Mouse (Mus musculus): ENCODE data around the gene Entpd1.

Gene Entpd1

DNA sequence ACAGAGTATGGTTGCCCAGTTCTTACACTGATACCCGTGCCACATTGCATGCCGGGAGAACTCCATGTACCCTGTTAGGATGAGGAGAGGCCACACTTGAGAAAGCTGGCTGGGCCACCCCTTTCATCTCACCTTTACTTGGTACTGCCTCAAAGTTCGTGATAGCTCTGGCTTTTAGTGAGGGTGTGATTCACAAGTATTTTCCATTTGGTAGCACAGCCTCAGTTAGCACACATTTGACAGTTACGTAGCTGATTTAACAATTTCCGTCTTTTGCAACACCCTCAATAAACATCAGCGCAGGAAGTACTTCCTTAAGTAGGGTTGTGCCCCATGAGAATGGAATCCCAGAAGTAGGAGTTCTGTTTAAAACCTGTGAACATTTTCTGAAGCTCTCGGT is 53.6 kb downstream of the Entpd1 start:
- DNase-seq (ENCODE audit: low spot score in 2 of 2): no peak

DNA sequence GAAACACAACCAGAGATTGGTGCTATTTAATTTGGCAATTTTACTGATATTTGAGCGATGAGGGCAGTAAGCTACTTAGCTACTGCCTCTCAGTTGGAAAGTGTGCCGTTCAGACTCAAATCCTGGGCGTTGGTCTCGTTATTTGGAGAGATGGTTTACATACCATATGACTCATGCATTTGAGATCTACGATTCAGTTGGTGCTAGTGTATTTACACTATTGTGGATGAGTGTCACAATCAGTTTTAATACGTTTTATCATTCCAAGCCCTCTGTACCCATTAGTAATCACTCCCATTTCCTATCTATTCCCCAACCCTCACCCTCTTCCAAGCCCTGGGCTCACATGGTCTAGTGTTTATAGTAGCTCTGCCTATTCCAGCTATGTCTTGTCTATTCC is 54.9 kb downstream of the Entpd1 start:
- no peak for DNase-seq (ENCODE audit: low spot score in 2 of 2)

DNA sequence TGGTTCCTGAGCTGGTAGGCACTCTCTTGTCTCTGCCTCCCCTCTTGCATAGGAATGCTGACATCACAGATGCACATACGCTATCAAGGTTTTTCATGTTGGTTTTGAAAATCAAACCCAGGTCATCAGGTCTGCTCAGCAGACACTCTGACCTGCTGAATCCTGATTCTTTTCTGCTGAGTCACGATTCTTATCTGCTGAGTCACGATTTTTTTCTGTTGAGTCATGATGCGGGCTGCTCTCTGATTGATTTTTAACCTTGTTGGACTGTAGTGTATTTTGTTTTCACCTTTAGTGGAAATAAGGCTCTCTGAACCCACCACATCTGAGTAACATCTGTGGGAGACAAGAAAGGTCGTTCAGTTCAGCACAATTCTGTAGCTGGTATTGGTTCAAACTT is 63.2 kb downstream of the Entpd1 start:
- DNase-seq (ENCODE audit: low spot score in 2 of 2): no peak

DNA sequence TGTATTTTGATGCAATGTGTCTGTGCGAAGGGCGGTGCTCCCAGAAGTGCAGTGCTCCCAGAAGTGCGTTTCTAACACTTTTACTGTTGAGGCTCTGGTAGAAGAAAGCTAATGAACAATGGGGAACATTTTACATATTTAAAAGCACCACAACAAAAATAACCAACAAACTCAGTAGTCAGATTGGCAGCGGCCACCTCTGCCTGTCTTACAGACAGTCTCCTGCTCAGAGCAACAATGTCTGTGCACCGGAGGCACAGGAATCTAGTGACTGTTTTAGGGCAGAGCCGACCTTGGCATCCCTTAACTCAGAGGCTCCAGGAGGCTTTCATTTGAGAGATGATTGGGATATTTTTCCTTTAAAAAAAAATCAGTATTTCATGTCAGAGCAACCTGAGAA is 65.9 kb downstream of the Entpd1 start:
- DNase-seq (ENCODE audit: low spot score in 2 of 2): no peak

DNA sequence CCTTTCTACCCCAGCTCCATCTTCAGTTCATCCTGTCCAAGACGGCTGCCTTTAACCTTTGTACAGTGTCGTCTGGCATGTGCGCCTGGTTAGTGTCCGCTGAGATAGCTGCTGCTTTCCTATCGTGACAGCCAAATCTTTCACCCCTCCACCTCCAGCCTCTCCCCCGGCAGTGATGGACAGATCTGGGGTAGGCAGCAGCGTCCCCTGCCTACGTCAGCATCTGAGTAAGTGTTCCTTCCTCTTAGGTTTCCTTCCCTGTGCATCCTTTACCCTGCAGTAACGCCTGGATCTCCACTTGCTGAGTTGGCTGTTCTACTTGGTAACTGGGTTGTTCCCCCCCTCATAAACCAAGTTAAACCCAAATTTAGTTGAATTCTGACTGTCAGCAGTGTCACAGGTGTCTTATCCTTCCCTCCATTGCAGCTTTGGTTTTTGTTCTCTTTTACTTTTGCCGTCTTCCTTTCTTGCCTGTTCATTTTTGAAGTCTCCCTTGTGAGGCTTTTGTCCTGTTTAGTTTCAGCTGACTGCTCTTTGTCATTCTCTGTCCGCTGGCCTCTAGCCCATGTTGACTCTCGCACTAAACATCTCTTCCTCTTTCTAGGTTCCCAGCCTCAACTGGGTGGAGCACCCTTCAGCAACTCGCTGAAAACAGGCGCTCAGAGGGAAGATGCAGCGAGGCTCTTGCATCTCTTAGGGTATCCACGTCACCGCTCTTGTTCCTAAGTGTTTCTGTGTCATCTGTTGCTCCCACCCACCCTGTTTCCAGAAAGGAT is 66.6 kb downstream of the Entpd1 start:
- peak; percentile 75 to 80 for DNase-seq (ENCODE audit: low spot score in 2 of 2)

DNA sequence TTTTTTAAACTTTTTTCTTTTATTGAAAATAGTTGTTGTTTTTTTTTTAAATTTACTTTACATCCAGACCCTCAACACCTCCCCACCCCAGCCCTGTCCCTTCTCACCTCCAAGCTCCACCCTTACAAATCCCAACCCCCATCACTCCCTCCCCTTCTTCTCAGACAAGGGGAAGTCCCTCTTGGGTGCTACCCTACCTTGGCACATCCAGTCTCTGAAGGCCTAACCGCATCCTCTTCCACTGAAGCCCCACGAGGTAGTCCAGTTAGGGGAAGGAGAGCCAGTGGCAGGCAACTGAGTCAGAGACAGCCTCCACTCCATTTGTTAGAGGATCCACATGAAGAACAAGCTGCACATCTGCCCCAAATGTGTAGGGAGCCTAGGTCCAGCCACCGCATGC is 67.5 kb downstream of the Entpd1 start:
- DNase-seq (ENCODE audit: low spot score in 2 of 2): peak; percentile 55 to 59

DNA sequence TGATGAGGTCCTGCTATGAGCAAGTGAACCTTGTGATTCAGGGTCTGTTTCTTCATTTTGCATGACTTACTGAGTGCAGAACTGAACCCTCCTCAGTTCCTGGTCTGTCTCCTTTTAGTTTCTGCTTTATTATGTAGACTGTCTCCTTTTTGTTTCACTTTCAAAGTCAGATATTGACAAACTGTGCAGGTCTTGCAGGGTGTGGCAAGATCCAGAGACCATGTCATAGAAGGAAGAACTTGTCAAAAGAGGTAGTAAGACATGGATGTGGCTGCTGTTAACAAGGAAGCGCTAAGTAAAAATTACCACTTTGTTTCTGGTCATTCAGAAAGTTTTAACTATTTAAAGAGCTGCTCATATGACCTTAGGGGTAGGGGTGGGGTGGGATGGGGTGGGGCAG is 72.0 kb downstream of the Entpd1 start:
- DNase-seq (ENCODE audit: low spot score in 2 of 2): peak; percentile 59 to 72

DNA sequence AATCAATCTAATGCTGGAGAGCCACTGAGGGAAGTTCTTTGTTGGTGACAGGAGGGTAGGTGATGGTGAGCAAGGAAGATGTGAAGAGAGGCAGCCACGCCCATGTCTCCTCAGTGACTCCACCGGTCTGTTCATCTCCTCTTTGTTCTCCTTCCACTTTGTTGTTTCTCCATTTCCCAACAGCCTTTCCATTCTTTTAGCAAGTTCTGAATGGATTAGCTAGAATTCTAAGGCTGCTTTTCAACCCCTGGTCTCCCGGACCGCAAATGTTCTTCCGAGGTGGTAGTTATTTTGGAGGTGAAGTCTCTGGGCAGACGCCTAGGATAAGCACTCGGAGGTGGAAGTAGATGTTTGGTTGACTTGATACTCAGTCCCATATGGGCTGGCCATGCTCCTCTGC is 72.4 kb downstream of the Entpd1 start:
- no peak for DNase-seq (ENCODE audit: low spot score in 2 of 2)

DNA sequence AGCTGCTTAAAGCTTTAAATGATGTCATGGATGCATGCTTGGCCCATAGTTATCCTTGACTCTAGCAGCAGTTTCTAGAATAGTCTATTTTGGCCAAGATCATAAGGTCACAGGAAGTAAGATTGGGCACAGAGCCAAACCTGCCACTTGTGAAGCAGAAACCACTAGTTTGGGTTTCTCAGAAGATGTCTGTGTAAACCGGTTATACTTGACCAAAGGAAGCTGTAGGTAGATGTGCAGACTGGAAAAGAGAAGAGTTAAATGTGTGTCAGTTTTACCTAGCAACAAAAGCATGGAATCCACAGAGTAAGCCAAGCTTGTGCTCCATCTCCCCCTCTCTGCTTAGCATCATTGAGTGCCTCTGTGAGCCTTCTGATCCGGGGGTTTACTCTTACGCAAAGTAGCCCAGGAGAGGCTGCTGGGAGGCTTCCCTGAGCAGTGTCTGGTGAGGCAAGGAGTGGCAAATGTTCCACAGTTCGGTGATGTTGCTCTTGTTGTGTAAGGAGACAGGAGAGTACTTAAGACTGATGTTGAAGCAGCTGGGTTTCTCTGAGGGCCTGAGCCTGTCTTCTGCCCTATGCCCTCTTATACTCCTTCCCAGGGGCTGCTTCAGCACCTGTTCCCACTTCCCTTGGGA is 75.2 kb downstream of the Entpd1 start:
- peak; percentile 68 to 81 for DNase-seq (ENCODE audit: low spot score in 2 of 2)

DNA sequence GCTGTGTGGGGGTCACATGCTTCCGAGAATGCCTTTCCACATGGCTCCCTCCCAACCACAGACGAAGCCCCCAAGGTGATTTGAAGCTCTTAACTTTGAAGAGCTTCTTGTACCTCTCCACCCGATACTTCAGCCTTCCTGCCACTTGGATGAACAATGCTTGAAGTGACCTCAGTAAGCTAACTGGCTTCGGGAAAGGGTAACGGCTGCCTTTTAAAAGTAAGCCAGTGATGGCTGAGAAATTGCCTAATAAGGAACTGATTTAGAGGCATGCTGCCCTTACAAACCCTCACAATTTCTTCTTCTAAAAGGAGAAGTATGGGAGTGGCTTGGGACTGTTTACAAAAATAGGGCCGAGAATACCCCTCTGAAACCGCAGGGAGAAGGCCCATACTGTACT is 81.0 kb downstream of the Entpd1 start:
- DNase-seq (ENCODE audit: low spot score in 2 of 2): peak; percentile 12 to 33

DNA sequence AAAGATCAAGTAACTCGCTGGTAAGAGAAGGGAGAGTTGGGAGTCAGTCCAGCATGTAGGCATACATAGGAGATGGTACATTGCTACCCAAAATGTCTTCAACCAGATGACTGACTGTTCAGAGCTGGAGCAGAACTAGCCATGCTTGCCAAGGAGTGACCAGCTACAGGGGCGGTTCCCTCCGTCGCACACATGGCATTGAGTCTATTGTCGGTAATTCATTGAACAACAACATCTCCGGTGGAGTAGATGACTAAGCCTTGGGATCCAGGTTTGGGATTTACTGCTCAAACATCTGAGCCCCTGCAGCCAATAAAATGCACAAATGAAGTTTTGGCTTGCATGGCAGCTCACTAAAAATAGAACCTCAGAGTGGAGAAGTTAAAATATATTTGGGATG is 84.0 kb downstream of the Entpd1 start:
- no peak for DNase-seq (ENCODE audit: low spot score in 2 of 2)

DNA sequence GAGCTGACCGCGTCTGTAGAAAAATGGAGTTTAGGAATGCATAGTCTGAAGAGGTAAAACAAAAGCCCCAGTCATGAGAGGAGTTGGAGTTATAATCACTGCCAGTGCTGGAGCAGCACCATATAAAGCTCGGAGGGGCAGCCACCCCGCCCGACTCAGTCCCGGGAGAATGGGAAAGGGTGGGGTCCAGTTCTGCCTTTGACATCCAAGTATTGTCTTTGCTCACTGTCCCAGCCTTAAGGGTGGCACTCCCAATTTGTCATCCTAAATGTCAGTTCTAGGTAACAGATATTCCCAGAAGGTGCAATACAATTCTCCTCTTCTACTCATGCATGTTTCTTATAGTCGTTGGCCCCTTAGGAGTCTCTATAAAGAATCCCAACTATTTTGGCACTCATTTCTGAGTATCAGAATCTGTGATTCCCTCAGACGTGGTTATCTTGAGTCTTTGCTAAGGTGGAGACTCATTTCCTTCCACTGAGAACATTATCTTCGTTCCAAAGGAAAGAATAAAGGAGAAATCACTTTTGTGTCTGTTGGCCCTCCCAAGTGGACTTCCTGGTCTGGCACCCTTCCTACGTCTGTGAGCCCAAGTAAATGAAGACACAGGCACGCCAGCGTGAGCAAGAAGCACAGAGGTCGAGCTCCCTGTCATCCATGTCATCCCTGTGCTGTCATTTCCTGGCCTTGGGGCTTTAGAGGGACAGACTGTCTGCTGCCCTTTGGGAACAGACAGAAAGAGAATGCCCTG is 86.1 kb downstream of the Entpd1 start:
- DNase-seq (ENCODE audit: low spot score in 2 of 2): no peak

DNA sequence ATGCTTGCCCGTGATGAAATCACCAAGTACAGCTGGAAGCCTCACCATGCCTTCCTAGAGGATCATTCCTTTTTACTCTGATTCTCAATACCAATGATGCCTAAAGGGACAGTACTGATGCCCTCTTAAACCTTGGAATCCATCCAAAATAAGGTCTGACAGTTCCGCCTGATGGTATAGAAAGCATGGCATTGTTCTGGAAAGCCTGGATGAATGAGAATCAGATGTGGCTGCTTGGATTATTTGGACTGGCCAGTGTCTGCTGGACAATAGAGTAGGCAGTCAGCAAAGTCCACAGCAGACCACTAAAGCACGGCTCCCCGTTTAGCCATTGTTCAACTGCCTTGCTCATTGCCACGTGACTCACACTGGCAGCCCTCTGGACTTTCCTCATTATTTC is 87.7 kb downstream of the Entpd1 start:
- no peak for DNase-seq (ENCODE audit: low spot score in 2 of 2)

DNA sequence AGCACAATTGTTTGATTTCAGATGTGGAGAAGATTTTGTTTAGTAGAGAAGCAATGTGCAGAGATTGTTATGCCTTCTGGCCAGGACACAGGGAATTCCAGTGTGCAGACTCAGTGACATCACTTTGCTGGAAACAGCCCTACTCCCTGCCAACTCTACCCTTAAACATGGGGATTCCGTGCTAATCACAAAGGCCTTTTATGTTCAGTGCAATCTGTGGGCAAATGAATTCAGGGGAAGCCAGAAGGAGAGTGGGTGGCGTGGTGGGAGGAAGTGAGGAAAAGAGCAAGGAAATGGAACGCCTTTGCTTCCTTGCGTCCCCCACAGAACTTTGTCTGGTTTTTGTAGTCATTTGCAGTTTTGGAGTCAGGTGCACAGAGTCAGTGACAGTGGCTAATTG is 90.2 kb downstream of the Entpd1 start:
- no peak for DNase-seq (ENCODE audit: low spot score in 2 of 2)

DNA sequence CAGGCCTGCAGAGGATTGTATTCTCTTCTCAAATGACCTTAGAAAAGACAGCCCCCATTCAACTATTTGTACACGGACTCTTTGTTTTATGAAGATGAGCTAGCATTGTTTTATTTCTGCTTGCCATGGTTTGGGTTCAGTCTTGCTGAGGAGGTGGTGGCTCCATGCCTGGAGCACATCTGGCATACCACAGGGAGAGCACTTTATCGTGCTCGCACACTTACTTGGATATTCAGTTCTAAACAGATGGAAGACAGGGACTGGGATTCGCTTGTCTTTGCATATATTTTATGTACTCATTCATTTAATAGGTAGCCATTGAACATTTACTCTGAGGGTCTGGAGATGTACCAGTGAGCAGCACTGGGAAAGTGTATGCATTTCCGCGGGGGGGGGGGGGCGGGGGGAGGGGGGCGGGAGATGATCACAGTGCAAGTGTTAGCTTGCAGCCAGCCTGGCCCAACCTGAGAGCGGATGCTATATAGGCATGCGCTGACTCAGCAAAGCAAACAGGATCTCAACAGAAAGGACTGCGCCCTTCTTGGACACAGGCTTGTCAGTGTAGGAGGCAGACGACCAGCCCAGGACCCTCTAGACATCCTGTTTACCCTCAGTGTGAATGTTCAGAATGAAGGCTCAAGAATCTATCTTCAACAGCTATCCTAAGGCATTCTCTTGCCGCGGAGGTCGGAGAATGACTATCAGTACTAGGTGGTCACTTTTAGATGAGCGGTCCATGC is 100.9 kb downstream of the Entpd1 start:
- no peak for DNase-seq (ENCODE audit: low spot score in 2 of 2)

DNA sequence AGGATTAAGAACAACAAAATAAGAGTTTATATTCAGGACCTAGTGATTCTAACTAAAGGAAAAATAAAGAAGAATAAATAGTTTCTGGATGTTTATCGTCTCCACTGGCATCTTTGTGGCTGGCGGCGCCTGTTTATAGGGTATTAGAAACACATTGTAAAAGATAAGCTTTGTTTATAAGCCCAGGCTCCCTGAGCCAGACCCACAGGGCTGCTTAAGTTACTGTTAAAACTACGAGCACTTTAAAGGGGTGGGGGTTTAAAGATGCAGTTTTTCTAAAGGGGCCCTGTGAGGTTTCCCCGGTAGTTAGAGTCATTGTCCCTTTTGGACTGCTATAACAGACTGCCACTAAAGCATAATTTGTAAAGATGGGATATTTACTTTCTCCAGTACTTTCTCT is 102.5 kb downstream of the Entpd1 start:
- no peak for DNase-seq (ENCODE audit: low spot score in 2 of 2)

DNA sequence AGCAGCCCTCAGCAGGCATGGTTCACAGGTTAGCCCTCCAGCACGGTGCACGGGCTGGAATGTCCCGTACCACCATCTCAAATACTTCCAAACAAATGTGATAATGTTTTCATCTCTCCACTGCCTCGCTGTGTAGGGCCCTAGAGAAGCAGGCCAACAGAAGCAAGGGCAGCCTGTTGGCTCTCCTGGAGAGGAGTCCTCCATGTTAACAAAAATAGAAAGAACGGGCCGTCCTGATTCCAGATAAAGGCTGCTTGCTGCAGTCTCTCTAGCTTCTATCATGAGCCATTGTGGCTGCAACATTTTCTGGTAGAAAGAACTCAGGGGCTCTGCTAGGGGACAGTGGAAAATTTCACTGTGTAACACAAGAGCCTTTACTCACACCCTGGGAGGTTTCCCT is 104.8 kb downstream of the Entpd1 start:
- no peak for DNase-seq (ENCODE audit: low spot score in 2 of 2)

DNA sequence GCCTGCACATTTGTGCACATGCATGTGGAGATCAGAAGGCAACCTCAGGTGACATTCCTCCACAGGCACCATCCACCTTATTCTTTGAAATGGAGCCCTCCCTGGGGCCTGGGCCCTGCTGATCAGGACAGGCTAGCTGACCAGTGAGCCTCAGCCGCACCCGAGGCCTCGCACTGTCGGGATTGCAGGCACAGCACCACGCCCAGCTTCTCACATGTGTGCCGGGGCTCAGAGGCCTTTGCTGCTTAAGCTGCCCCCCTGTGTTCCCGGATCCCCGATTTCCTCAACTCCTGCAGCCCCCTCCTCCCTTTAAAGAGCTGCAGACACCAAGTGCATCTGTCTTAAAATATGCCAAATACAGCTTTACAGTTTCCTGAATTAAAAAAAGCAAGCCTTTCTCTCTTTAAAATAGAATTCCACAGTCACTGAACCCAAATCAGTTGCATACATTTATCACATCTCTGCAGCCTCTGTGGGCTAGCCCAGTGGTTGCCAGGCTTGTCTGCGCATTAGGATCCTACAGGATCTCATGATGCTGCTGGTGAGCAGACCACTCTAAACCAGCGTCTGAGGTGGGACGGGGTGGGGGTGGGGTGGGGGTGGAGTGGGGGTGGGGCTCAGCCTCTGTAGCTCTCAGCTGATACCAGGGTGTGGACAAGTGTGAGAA is 107.4 kb downstream of the Entpd1 start:
- no peak for DNase-seq (ENCODE audit: low spot score in 2 of 2)

DNA sequence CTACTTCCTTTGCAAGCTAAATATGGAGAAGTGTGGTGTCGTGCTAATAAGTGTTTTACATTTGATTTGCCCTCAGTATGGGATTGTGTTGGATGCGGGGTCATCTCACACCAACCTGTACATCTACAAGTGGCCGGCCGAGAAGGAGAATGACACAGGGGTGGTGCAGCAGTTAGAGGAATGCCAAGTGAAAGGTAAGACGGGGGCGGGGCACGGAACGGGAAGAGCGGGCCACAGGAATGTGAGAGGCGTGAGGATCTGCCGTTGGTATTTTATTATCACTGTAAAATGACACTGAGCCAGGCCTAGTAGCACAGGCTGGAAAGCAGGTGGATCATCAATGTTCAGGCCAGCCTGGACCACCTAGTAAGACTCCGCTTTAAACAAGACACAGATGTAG is 108.2 kb downstream of the Entpd1 start:
- DNase-seq (ENCODE audit: low spot score in 2 of 2): no peak

DNA sequence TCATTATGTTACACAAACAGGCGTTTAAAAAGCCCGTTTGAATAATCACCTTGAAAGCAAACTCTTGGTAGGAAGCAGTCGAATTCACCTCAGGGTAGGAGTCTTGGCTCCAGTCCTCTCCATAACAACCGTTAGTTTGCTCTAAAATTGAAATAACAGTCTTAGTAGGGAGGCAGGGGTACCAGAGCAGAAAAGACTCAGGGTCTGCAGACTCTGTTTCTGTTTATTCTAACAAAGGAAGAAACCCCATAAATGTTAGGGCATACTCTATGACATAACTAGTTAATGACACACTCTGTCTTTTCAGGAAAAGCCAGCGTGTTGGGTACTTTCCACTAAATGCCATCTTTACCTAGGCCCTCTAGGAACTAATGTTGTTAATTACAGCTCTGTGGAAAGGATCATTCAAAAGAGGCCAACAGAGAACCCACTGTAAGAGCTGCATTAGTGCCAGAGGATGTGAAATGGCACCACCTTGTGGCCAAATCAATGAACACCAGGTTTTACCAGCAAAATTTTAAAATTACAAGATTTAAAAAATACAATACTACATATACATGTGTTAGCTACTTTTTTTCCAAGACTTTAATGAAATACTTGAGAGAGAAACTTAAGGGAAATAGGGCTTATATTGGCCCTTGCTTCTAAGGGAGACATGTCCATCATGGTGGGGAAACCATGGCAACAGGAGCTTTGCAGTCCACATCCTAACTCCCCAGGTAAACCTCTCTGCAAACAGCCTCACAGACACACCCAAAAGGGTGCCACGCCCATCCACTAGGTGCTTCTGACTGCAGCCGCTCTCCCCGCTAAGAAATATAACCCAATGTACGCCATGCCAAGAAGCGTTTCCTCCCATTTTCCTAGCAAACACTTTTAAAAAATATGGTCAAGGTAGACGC is 110.2 kb downstream of the Entpd1 start:
- peak; percentile 38 to 57 for DNase-seq (ENCODE audit: low spot score in 2 of 2)

DNA sequence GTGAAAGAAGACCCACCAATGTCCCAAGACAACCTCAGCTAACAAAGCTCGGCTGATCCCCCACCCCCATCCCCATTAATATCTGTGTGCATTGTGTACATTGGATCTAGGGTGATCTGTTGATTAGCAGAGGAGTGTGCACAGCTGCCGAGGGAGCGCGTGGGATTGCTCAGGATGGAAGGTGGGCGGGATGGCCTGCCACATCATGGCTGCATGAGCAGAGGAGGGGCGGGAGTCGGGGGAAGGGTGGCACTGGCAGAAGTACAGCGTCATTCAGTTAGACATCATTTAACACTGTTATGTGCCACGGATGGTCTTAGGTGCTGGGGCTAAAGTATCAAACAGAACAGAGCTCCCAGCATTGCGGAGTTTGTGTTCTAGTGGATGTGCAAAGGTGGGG is 111.3 kb downstream of the Entpd1 start:
- no peak for DNase-seq (ENCODE audit: low spot score in 2 of 2)

Measured in spleen, postnatal 36 days (tissue).